Mouse (Mus musculus) forebrain, embryonic 11.5 days (tissue): ENCODE measurements at regions not wholly inside any gene's neighbourhood (a gene's known extent, or its start where the extent isn't known, plus 50 kb on each side); places are given as distances from the start of the nearest gene placed in this dataset.

Experiments used
- ATAC-seq: fragments of 200-750 bp; cut with Nextera tagmentation; replicated peaks from 2 replicates; pipeline ENCODE4 v1.8.0; 2017; ENCODE audit warnings: moderate TSS enrichment; ENCODE audit not compliant: low FRiP score
- DNase-seq: peaks from one replicate; pipeline ENCODE4 v3.0.0-alpha.2; 2017; ENCODE audit warnings: low spot score
- H3K27ac ChIP-seq: fragments of 300-500 bp; sonication (generic); 2 replicates; pipeline ENCODE4 v1.5.1; 2014; ENCODE audit warnings: low read depth, low read length
- H3K27me3 ChIP-seq: fragments of 300-500 bp; sonication (generic); 2 replicates; pipeline ENCODE4 v1.6.1; 2014; ENCODE audit warnings: mild to moderate bottlenecking, low read length, mixed read lengths; ENCODE audit not compliant: control insufficient read depth, insufficient read depth
- H3K36me3 ChIP-seq: fragments of 300-500 bp; sonication (generic); 2 replicates; pipeline ENCODE4 v1.6.1; 2014; ENCODE audit warnings: mild to moderate bottlenecking, low read length, moderate library complexity, mixed read lengths; ENCODE audit not compliant: control insufficient read depth, insufficient read depth
- H3K4me1 ChIP-seq: fragments of 300-500 bp; sonication (generic); replicated peaks from 2 replicates; pipeline ENCODE4 v1.6.1; 2014; ENCODE audit warnings: low read length, mixed read lengths; ENCODE audit not compliant: control insufficient read depth, insufficient read depth
- H3K4me2 ChIP-seq: fragments of 300-500 bp; sonication (generic); 2 replicates; pipeline ENCODE4 v1.6.1; 2014; ENCODE audit warnings: low read depth, mild to moderate bottlenecking, low read length, moderate library complexity, mixed read lengths; ENCODE audit not compliant: severe bottlenecking
- H3K4me3 ChIP-seq: fragments of 300-500 bp; sonication (generic); 2 replicates; pipeline ENCODE4 v1.5.1; 2014; ENCODE audit warnings: low read depth, low read length
- H3K9ac ChIP-seq: fragments of 300-500 bp; sonication (generic); 2 replicates; pipeline ENCODE4 v1.6.1; 2014; ENCODE audit warnings: low read length
- H3K9me3 ChIP-seq: fragments of 300-500 bp; sonication (generic); 2 replicates; pipeline ENCODE4 v1.6.1; 2016; ENCODE audit warnings: low read length, mixed read lengths; ENCODE audit not compliant: control insufficient read depth
- WGBS: fragments of 180-500 bp; shearing (Covaris S2); extraction: QIAGEN DNeasy Blood & Tissue Kit; methylation state at CpG from one replicate; pipeline ENCODE4 v1.1.7; 2014; 5-methylcytosine and 5-hydroxymethylcytosine counted together

DNA sequence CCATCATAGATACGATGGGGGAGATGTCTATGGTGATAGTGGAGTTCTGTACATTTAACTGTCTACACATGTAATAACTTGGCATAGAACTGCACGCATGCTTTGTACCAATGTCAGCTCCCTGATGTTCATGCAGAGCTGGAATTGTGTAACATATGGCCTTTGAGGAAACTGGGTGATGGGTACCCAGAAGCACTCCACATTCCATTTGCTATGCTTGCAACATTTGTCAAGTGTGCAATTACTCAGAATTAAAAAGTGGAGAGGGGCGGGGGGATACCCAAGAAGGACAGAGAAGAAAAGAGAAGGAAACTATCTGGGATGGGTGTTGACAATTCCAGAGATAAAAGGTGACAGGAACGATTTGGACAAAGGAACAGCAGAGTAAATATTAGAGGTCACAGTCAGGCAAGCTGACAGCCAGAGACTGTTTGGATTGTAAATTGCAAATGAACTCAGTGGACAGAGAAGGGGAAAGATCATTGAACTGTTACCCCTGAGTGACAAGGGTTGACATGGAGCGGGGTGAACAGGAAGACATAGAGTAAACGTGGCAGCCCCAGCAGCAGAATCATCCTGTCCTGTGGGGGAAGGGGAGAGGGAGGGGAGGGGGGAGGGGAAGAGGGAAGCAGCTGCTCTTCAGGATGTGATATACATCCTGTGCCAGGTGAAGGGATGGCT, 390.1 kb upstream of the Jarid2 start:
- DNase-seq (no peak), ATAC-seq (no peak)
- Histone ChIP-seq H3K9ac (no peak overlapping the region), H3K4me2 (no peak overlapping the region), H3K4me3 (no peak overlapping the region), H3K4me1 (no peaks in the 10 kb centered on the region), H3K27ac (no peak overlapping the region), H3K36me3 (no peaks in the 10 kb centered on the region), H3K9me3 (no peaks in the 10 kb centered on the region), H3K27me3 (no peaks in the 10 kb centered on the region)
- WGBS: 72% methylated on average over 6 of the region's 6 CpGs

- Histone ChIP-seq H3K4me1 (peaks cover 3% of the 10 kb centered on the region; the same call in 1 of the 2 replicates), H3K4me2 (no peak overlapping the region), H3K36me3 (no peaks in the 10 kb centered on the region), H3K4me3 (no peak overlapping the region), H3K9me3 (peaks cover under 1% of the 10 kb centered on the region; the same call in 1 of the 2 replicates), H3K9ac (no peak overlapping the region), H3K27me3 (no peaks in the 10 kb centered on the region), H3K27ac (no peak overlapping the region)
- ATAC-seq (no peak), DNase-seq (no peak)
- 88% methylated on average over 6 of the region's 6 CpGs for WGBS
Observed at GRCm38 (mm10) chr13:44345094-44345493, 384.2 kb upstream of the Jarid2 start.

DNA sequence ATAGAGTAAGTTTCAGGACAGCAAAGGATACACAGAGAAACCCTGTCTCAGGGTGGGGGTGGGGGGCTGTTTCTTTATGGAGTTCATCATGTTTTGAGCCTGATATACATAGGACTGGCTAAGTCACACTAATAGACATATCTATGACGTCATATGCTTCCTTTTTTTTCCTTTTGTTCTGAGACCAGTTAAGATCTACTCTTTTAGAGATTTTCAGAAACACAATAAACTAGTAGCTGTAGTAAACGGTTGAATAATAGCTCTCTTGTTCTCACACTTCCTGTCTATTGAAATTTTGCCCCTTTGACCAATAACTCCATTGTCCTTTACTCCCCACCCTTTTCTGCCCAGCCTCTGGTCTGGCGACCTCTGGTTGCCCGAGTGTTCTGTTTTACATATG, 382.6 kb upstream of the Jarid2 start:
- H3K4me3 ChIP-seq: no peak overlapping the region
- H3K9ac ChIP-seq: no peak overlapping the region
- no peaks in the 10 kb centered on the region for H3K36me3 ChIP-seq
- no peak overlapping the region for H3K27ac ChIP-seq
- H3K27me3 ChIP-seq: no peaks in the 10 kb centered on the region
- no peak for DNase-seq
- peaks cover 3% of the 10 kb centered on the region; the same call in 1 of the 2 replicates for H3K9me3 ChIP-seq
- ATAC-seq: no peak
- 48% methylated on average over 4 of the region's 4 CpGs for WGBS
- no peak overlapping the region for H3K4me2 ChIP-seq
- H3K4me1 ChIP-seq: peaks cover 3% of the 10 kb centered on the region; the same call in 1 of the 2 replicates

- WGBS: 24% methylated on average over 9 of the region's 9 CpGs
- Histone ChIP-seq H3K9ac (no peak overlapping the region), H3K4me3 (no peak overlapping the region), H3K4me2 (no peak overlapping the region), H3K27ac (peak overlapping the region; percentile 38; the same call in 1 of the 2 replicates), H3K36me3 (no peaks in the 10 kb centered on the region), H3K27me3 (no peaks in the 10 kb centered on the region), H3K9me3 (peaks cover 3% of the 10 kb centered on the region; the same call in 1 of the 2 replicates), H3K4me1 (peaks cover 3% of the 10 kb centered on the region; the same call in 1 of the 2 replicates)
- DNase-seq (peak; percentile 62), ATAC-seq (no peak)
Observed at GRCm38 (mm10) chr13:44347662-44348061, 381.6 kb upstream of the Jarid2 start.

DNA sequence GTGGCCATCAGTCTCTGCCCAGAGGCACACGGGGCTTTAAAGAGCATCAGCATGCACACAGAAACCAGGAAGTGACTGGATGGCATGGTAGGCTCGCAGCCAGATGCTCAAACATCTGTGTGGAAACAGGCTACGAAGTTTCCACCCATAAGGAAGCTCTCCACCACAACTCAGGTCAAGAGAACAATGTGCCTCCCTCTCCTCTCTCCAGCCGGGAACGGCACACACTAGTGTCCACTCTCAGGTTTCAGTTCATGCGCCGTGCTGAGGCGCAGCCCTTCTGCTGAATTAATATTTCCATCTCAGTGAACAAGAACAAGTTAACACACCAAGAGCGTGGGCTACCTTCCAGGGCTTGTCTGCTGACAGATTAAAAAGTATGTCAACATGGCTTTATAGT, 375.4 kb upstream of the Jarid2 start:
- DNase-seq (no peak), ATAC-seq (no peak; the same call in 1 of the 2 replicates)
- 31% methylated on average over 9 of the region's 9 CpGs for WGBS
- Histone ChIP-seq H3K27ac (no peak overlapping the region), H3K9ac (peak overlapping the region; percentile 9; the same call in 1 of the 2 replicates), H3K4me2 (peak overlapping the region; percentile 33; the same call in 1 of the 2 replicates), H3K4me1 (peaks cover 5% of the 10 kb centered on the region; the same call in 1 of the 2 replicates), H3K36me3 (no peaks in the 10 kb centered on the region), H3K4me3 (no peak overlapping the region), H3K9me3 (peaks cover 3% of the 10 kb centered on the region; the same call in 1 of the 2 replicates), H3K27me3 (no peaks in the 10 kb centered on the region)

- ATAC-seq (no peak), DNase-seq (no peak)
- no peak overlapping the region for H3K9ac ChIP-seq
- no peak overlapping the region for H3K4me3 ChIP-seq
- peaks cover 5% of the 10 kb centered on the region; the same call in 1 of the 2 replicates for H3K4me1 ChIP-seq
- H3K27me3 ChIP-seq: no peaks in the 10 kb centered on the region
- 78% methylated on average over 12 of the region's 12 CpGs for WGBS
- H3K4me2 ChIP-seq: no peak overlapping the region
- no peak overlapping the region for H3K27ac ChIP-seq
- H3K9me3 ChIP-seq: no peaks in the 10 kb centered on the region
- no peaks in the 10 kb centered on the region for H3K36me3 ChIP-seq
Observed at GRCm38 (mm10) chr13:44355771-44356221, 373.5 kb upstream of the Jarid2 start.

DNA sequence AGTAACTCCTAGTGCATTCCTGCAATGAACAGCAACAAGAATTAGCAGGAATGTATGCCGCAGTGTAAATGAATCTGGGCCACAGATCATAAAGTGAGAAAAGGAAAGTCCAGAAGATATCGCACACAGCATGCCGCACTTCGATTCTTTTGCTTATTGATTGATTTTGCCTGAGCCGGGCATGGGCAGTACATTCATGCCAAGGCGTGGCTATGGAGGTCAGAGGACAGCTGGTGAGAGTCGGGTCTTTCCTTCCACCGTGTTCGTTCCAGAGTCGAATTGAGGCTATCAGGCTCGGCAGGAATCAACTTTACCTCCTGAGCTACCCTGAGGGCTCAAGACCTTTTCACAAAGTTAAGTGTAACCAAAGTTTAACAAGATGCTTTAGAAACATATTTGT, 372.3 kb upstream of the Jarid2 start:
- no peak for DNase-seq
- H3K4me3 ChIP-seq: no peak overlapping the region
- H3K9ac ChIP-seq: no peak overlapping the region
- 86% methylated on average over 11 of the region's 11 CpGs for WGBS
- H3K27me3 ChIP-seq: no peaks in the 10 kb centered on the region
- no peak for ATAC-seq
- H3K36me3 ChIP-seq: no peaks in the 10 kb centered on the region
- H3K4me2 ChIP-seq: no peak overlapping the region
- peaks cover 10% of the 10 kb centered on the region; the same call in 1 of the 2 replicates for H3K4me1 ChIP-seq
- no peak overlapping the region for H3K27ac ChIP-seq
- no peaks in the 10 kb centered on the region for H3K9me3 ChIP-seq

- no peak overlapping the region for H3K4me3 ChIP-seq
- peaks cover 14% of the 10 kb centered on the region; the same call in 1 of the 2 replicates for H3K4me1 ChIP-seq
- H3K4me2 ChIP-seq: no peak overlapping the region
- DNase-seq (no peak), ATAC-seq (no peak)
- no peaks in the 10 kb centered on the region for H3K27me3 ChIP-seq
- no peaks in the 10 kb centered on the region for H3K9me3 ChIP-seq
- H3K36me3 ChIP-seq: no peaks in the 10 kb centered on the region
- no peak overlapping the region for H3K9ac ChIP-seq
- 76% methylated on average over 7 of the region's 7 CpGs for WGBS
- H3K27ac ChIP-seq: no peak overlapping the region
Observed at GRCm38 (mm10) chr13:44359344-44359743, 369.9 kb upstream of the Jarid2 start.

- WGBS: 82% methylated on average over 5 of the region's 5 CpGs
- peaks cover 14% of the 10 kb centered on the region; the same call in 1 of the 2 replicates for H3K4me1 ChIP-seq
- H3K9me3 ChIP-seq: no peaks in the 10 kb centered on the region
- no peak overlapping the region for H3K9ac ChIP-seq
- ATAC-seq (no peak), DNase-seq (no peak)
- no peaks in the 10 kb centered on the region for H3K27me3 ChIP-seq
- no peak overlapping the region for H3K4me2 ChIP-seq
- no peaks in the 10 kb centered on the region for H3K36me3 ChIP-seq
- H3K4me3 ChIP-seq: no peak overlapping the region
- H3K27ac ChIP-seq: no peak overlapping the region
Observed at GRCm38 (mm10) chr13:44360016-44360415, 369.3 kb upstream of the Jarid2 start.
